Mouse (Mus musculus): ENCODE measurements around the gene Cad. TPM values are rescaled to one million over a fixed set of nuclear protein-coding genes. Genes with fewer than 3 reads are reported as not detected.

Cad gene
- 1.8 and 2.1 TPM in 2 replicates for polyA plus RNA-seq (2021; fragmentation: Nextera tagmentation)
- long read RNA-seq, experiment 1, full-length matches to known transcripts = 2 of 14 reads
- long read RNA-seq, experiment 1, partial matches to known transcripts = 6 of 14 reads
- long read RNA-seq, experiment 1, other reads (novel, unspliced or antisense) = 6 of 14 reads
- long read RNA-seq, experiment 2, partial matches to known transcripts = 7 of 7 reads
- long read RNA-seq, experiment 2, other reads (novel, unspliced or antisense) = 0 of 7 reads

DNA sequence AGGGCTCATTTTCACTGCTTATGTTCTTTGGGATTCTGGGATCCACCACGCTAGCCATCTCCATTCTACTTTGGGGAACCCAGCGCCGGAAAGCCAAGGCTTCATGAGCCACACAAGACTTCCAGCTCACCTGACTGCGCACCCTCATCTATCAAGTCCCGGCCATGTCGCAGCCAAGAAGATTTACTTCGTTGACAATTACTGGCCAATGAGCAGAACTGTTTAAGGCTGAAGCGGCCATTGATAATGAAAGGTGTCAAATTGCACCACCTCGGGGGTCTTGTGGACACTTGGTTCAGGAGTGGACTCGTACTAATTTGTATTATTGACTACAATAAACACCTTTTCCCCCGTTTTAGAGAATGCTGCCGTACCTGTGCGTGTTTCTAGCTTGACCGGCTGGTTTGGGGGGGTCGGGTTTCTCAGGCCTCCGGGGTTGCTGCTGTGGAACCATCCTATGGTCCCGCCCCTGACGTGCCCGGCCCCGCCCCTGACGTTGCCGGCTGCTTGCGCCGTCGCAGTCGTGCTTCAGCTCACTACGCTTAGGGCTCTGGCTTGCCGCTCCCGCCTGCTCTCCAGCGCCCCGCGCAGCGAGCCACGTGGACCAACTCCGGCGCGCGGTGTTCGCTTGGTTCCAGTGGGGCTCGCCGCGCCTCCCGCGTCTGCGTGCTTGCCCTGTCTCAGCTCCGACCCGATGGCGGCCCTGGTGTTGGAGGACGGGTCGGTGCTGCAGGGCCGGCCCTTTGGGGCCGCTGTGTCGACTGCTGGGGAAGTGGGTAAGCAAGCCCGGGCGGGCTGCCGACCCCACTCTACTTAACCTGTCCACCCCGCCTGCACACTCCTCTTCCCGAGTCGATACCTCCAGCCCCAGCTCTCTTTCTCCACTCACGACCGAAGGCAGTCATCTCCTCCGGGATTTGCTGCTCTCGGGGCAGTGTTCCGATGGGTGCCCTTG is at the start of gene Cad:
Cad (plus strand) TSS at position 520 of the 955 bp plus-strand sequence.

GRCm38 (mm10) chr5:31047848-31048762 is 6.5 kb upstream of the Cad start, which contains the start of gene Atraid:
Atraid (plus strand) TSS chr5:31048312.

DNA sequence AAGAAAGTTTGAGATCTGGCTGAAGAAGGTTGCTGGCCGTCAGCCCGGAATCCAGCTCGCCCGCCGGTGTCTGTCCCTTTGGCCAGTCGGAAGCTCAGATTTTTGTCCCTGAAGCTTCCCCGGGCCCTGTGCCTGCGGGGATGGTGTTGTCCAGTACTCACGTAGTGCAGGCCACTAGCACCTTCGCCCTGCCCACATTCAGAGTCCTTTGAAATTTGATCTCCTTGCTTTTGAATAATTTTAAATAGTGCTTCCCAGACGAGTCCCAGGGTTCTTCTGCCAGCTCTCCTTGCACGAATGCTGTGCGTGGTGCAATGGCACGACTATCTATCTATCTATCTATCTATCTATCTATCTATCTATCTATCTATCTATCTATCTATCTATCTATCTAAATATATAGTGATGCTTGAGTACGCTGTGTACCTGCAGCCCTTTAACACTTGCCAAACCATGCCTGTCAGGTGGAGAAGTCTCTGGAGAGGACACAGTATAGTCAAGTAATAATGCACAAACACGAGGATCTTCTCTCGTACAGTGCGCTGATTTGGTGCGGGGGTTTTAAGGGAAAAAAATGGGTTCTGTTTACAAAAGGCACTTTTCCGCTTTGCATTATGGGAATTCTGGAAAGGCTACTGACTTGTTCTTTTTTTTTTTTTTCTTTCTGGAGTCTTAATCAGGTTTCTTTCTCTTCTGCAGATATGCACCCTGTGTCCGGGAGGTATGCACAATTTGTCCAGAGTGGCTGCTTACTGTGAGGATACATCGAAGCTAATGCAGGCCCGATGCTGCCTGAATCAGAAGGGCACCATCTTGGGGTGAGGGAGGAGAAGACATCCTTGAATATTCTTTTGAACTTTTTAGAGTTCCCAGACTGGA is 5.6 kb upstream of the Cad start, which contains the start of gene Slc5a6:
Slc5a6 (minus strand) TSS at position 162 of the 879 bp plus-strand sequence.

DNA sequence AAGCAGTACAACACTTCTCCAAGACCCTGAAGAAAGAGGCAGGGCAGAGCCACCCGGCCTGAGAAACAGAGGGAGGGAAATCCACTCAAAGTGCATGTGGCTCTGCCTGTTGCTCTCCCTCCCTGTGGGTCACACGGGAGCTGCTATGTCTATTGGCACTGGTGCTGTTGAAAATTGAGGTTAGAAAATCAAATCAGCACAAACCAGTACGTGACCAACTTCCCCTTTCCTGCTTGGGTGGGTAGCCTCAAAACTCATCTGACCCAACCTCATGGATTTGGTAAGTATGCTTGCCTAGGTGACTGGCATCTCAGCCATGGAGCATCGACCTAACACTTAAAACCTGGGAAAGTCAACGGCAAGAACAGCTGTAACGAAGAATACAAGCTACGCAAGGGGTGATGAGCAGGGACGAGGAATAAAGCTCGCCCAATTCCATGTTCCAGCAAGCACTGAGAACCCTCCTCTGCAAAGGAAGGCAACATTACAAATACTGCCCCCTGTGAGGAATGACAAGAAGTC is 51.3 kb downstream of the Cad start, which contains the start of gene Dnajc5g:
Dnajc5g (plus strand) TSS at position 472 of the 522 bp plus-strand sequence.

DNA sequence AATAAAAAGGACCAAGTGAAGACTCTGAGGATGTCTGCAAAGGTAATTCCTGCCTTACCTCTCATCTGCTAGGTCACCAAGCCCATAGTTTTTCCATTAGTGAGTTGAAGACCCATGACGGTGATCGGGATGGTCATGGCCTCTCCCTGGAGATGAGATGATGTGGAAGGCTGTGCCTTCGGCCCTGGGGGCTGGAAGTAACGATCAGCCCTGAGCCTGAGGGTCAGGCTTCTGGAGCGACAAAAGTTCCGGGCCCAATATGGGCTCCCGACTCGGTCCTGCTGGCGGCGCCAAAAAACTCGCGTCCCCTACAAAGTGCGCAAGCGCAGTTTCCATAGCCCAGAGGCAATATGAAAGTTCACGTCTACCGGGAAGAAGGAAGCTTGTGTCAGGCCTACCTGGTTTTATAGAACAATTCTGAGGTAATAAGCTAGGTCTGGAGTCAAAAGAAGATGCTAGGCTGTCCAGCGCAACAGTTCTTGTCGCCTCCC is 53.5 kb downstream of the Cad start, which contains the start of gene Slc30a3:
Slc30a3 (minus strand) TSS at position 238 of the 491 bp plus-strand sequence.

DNA sequence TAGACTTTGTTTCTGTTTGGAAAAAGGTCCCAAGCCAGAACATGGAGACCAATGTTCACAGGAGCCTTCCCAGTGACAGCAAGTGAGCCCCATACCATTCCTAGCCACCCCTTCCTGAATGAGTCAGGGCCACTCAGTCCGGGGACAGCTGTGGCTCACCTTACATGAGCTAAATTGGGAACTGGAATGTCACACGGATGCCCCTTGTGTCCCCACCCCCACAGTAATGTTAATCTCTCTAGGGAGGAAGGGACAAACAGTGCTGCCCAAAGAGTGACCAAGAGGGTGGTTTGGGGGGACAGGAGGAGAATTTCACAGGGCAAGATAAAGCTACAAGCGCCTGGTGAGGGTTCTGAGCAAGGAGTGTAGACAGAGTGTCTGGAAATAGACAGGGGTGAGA is 61.8 kb downstream of the Cad start, which contains the start of gene Trim54:
Trim54 (plus strand) TSS at position 359 of the 400 bp plus-strand sequence.

Other genes with a start within 250 kb of the Cad start
- 123 and 226 TPM in 2 replicates for gene Mapre3, start 240.1 kb upstream of the Cad start, polyA plus RNA-seq (2021; fragmentation: Nextera tagmentation)
- gene Tmem214, start 186.8 kb upstream of the Cad start, polyA plus RNA-seq (2021; fragmentation: Nextera tagmentation) = 25.5 and 29.6 TPM in 2 replicates
- 1.9 and 3.9 TPM in 2 replicates for gene Agbl5, start 166.1 kb upstream of the Cad start, polyA plus RNA-seq (2021; fragmentation: Nextera tagmentation)
- 144 and 177 TPM in 2 replicates for gene Ost4, start 147.0 kb upstream of the Cad start, polyA plus RNA-seq (2021; fragmentation: Nextera tagmentation)
- gene Emilin1, start 141.4 kb upstream of the Cad start, polyA plus RNA-seq (2021; fragmentation: Nextera tagmentation) = 0.54 and 1.2 TPM in 2 replicates
- 39.2 and 45.3 TPM in 2 replicates for gene Khk, start 133.3 kb upstream of the Cad start, polyA plus RNA-seq (2021; fragmentation: Nextera tagmentation)
- 12.5 and 33.9 TPM in 2 replicates for gene Cgref1, start 109.2 kb upstream of the Cad start, polyA plus RNA-seq (2021; fragmentation: Nextera tagmentation)
- 52.2 and 64.1 TPM in 2 replicates for gene Preb, start 94.4 kb upstream of the Cad start, polyA plus RNA-seq (2021; fragmentation: Nextera tagmentation)
- gene Tcf23, start 86.1 kb upstream of the Cad start, polyA plus RNA-seq (2021; fragmentation: Nextera tagmentation) = 0.06 and 0.12 TPM in 2 replicates
- 160 and 215 TPM in 2 replicates for gene Atraid, start 6.5 kb upstream of the Cad start, polyA plus RNA-seq (2021; fragmentation: Nextera tagmentation)
- 10.2 and 12.3 TPM in 2 replicates for gene Slc5a6, start 5.9 kb upstream of the Cad start, polyA plus RNA-seq (2021; fragmentation: Nextera tagmentation)
- not detected in 2 replicates for gene Dnajc5g, start 51.5 kb downstream of the Cad start, polyA plus RNA-seq (2021; fragmentation: Nextera tagmentation)
- gene Slc30a3, start 53.5 kb downstream of the Cad start, polyA plus RNA-seq (2021; fragmentation: Nextera tagmentation) = 124 and 157 TPM in 2 replicates
- 1.3 and 3.7 TPM in 2 replicates for gene Trim54, start 61.9 kb downstream of the Cad start, polyA plus RNA-seq (2021; fragmentation: Nextera tagmentation)
- gene Ucn, start 84.0 kb downstream of the Cad start, polyA plus RNA-seq (2021; fragmentation: Nextera tagmentation) = 1.5 and 3.0 TPM in 2 replicates
- gene Mpv17, start 99.5 kb downstream of the Cad start, polyA plus RNA-seq (2021; fragmentation: Nextera tagmentation) = 108 and 150 TPM in 2 replicates
- gene Gm29609, start 125.1 kb downstream of the Cad start, polyA plus RNA-seq (2021; fragmentation: Nextera tagmentation) = 1.6 and 3.7 TPM in 2 replicates
- 10.6 and 14.0 TPM in 2 replicates for gene Gtf3c2, start 125.4 kb downstream of the Cad start, polyA plus RNA-seq (2021; fragmentation: Nextera tagmentation)
- gene Snx17, start 138.4 kb downstream of the Cad start, polyA plus RNA-seq (2021; fragmentation: Nextera tagmentation) = 86.9 and 116 TPM in 2 replicates
- 33.7 and 35.8 TPM in 2 replicates for gene Eif2b4, start 138.7 kb downstream of the Cad start, polyA plus RNA-seq (2021; fragmentation: Nextera tagmentation)
- gene Zfp513, start 147.5 kb downstream of the Cad start, polyA plus RNA-seq (2021; fragmentation: Nextera tagmentation) = 1.3 and 11.3 TPM in 2 replicates
- 74.2 and 79.4 TPM in 2 replicates for gene Ppm1g, start 165.9 kb downstream of the Cad start, polyA plus RNA-seq (2021; fragmentation: Nextera tagmentation)
- gene Nrbp1, start 186.1 kb downstream of the Cad start, polyA plus RNA-seq (2021; fragmentation: Nextera tagmentation) = 78.2 and 83.0 TPM in 2 replicates
- gene Gm9970, start 186.5 kb downstream of the Cad start, polyA plus RNA-seq (2021; fragmentation: Nextera tagmentation) = not detected in 2 replicates
- 0.58 and 0.74 TPM in 2 replicates for gene Krtcap3, start 196.9 kb downstream of the Cad start, polyA plus RNA-seq (2021; fragmentation: Nextera tagmentation)
- gene Ift172, start 236.3 kb downstream of the Cad start, polyA plus RNA-seq (2021; fragmentation: Nextera tagmentation) = 12.5 and 12.6 TPM in 2 replicates
- 60.3 and 108 TPM in 2 replicates for gene Fndc4, start 241.3 kb downstream of the Cad start, polyA plus RNA-seq (2021; fragmentation: Nextera tagmentation)
- not detected in 2 replicates for gene Gckr, start 242.7 kb downstream of the Cad start, polyA plus RNA-seq (2021; fragmentation: Nextera tagmentation)

Data from left cerebral cortex, adult 6 months (tissue).